Mouse (Mus musculus) myocyte (in vitro differentiated cells): ENCODE measurements at regions not wholly inside any gene's neighbourhood (a gene's known extent, or its start where the extent isn't known, plus 50 kb on each side); places are given as distances from the start of the nearest gene placed in this dataset.

Source experiments
- E2F4 ChIP-seq: IDR thresholded peaks from one replicate; pipeline ENCODE4 v1.6.1; 2011; ENCODE audit warnings: mild to moderate bottlenecking, control low read depth, moderate library complexity; ENCODE audit not compliant: insufficient read depth
- MAX ChIP-seq: IDR thresholded peaks from one replicate; pipeline ENCODE4 v1.6.1; 2011; ENCODE audit warnings: low read depth, mild to moderate bottlenecking, control low read depth
- MYOD1 ChIP-seq, 3 experiments: IDR thresholded peaks; one replicate each; pipeline ENCODE4 v1.6.1; 2011; ENCODE audit warnings: control low read depth in 2 of 3, low read depth in 2 of 3, mild to moderate bottlenecking in 2 of 3, moderate library complexity in 1 of 3; ENCODE audit not compliant: insufficient read length in 2 of 3, control insufficient read depth in 1 of 3
- POLR2A ChIP-seq: IDR thresholded peaks from one replicate; pipeline ENCODE4 v1.6.1; 2011; ENCODE audit warnings: low read depth, mild to moderate bottlenecking, control low read depth, moderate library complexity; ENCODE audit not compliant: insufficient read length
- REST ChIP-seq: IDR thresholded peaks from one replicate; pipeline ENCODE4 v1.6.1; 2011; ENCODE audit warnings: mild to moderate bottlenecking, control low read depth, moderate library complexity; ENCODE audit not compliant: insufficient read depth, insufficient read length
- TCF12 ChIP-seq: IDR thresholded peaks from one replicate; pipeline ENCODE4 v1.6.1; 2011; ENCODE audit warnings: mild to moderate bottlenecking, control low read depth; ENCODE audit not compliant: poor library complexity, insufficient read depth, severe bottlenecking
- TCF3 ChIP-seq: IDR thresholded peaks from one replicate; pipeline ENCODE4 v1.6.1; 2011; ENCODE audit warnings: low read depth, control low read depth; ENCODE audit not compliant: insufficient read length

GRCm38 (mm10) chr11:91357029-91357428 is 220.3 kb downstream of the Kif2b start:
- TF ChIP-seq POLR2A (no peak), MAX (no peak), TCF3 (no peak), REST (no peak), TCF12 (no peak), MYOD1 (IDR thresholded peaks at IDR 0.05; ENCODE audit: control insufficient read depth in 1 of 3, insufficient read length in 2 of 3, low read depth in 2 of 3) (no peak), E2F4 (no peak)
